Mouse (Mus musculus) kidney, adult 2 months (tissue): ENCODE measurements at regions not wholly inside any gene's neighbourhood (a gene's known extent, or its start where the extent isn't known, plus 50 kb on each side); places are given as distances from the start of the nearest gene placed in this dataset.

Experiments used
- CTCF ChIP-seq: fragments of 200-500 bp; conservative IDR thresholded peaks from 2 replicates; pipeline ENCODE4 v1.5.1; 2011; ENCODE audit warnings: low read depth, mild to moderate bottlenecking, control low read depth, low read length, moderate library complexity, mixed read lengths; ENCODE audit not compliant: insufficient read depth, insufficient read length
- POLR2A ChIP-seq: fragments of 200-500 bp; IDR thresholded peaks from one replicate; pipeline ENCODE4 v1.6.1; 2011; ENCODE audit warnings: low read depth, low read length, control low read depth

GRCm38 (mm10) chr9:84183637-84184374 lies 258.9 kb downstream of the Bckdhb start:
- TF ChIP-seq CTCF (no peak), POLR2A (no peak)
